Mouse (Mus musculus): Measurements from ENCODE around the gene Akap12.
A peak's percentile ranks its signal among the peaks of the same experiment; 100 is the strongest.

Gene Akap12

GRCm38 (mm10) chr10:4391851-4392250 is 125.7 kb downstream of the Akap12 start:
- DNase-seq (ENCODE audit: low read depth in 1 of 2, low spot score in 2 of 2): peak in 1 of 2 experiments; percentile 22

GRCm38 (mm10) chr10:4395321-4395720 is 129.1 kb downstream of the Akap12 start:
- no peak for DNase-seq (ENCODE audit: low read depth in 1 of 2, low spot score in 2 of 2)

GRCm38 (mm10) chr10:4398058-4398457 is 131.9 kb downstream of the Akap12 start:
- no peak for DNase-seq (ENCODE audit: low read depth in 1 of 2, low spot score in 2 of 2)

- DNase-seq (ENCODE audit: low read depth in 1 of 2, low spot score in 2 of 2): no peak
These were observed 138.8 kb downstream of the Akap12 start for GRCm38 (mm10) chr10:4404895-4405491.

- no peak for DNase-seq (ENCODE audit: low read depth in 1 of 2, low spot score in 2 of 2)
These were observed 139.3 kb downstream of the Akap12 start for GRCm38 (mm10) chr10:4405511-4405910.

- no peak for DNase-seq (ENCODE audit: low read depth in 1 of 2, low spot score in 2 of 2)
These were observed 141.0 kb downstream of the Akap12 start for GRCm38 (mm10) chr10:4407191-4407590.

Measured in monocyte, adult 2 months (primary cell).